Mouse (Mus musculus) forebrain, postnatal 0 days (tissue): ENCODE results near the gene Cnbp. TPM values are rescaled to one million over a fixed set of nuclear protein-coding genes. Genes with fewer than 3 reads are reported as not detected.

Experiments used
- ATAC-seq: fragments of 200-750 bp; cut with Nextera tagmentation; 2 replicates; pipeline ENCODE4 v1.8.0; 2017; ENCODE audit warnings: mild to moderate bottlenecking, moderate library complexity
- DNase-seq: peaks from one replicate; pipeline ENCODE4 v3.0.0-alpha.2; 2015
- H3K27ac ChIP-seq: fragments of 300-500 bp; sonication (generic); 2 replicates; pipeline ENCODE4 v1.5.1; 2014; ENCODE audit warnings: low read depth, mild to moderate bottlenecking, antibody characterized with exemption, low read length, moderate library complexity, mixed read lengths
- H3K27me3 ChIP-seq: fragments of 300-500 bp; sonication (generic); 2 replicates; pipeline ENCODE4 v1.6.1; 2014; ENCODE audit warnings: mild to moderate bottlenecking, low read length, mixed read lengths; ENCODE audit not compliant: insufficient read depth
- H3K36me3 ChIP-seq: fragments of 300-500 bp; sonication (generic); 2 replicates; pipeline ENCODE4 v1.6.1; 2014; ENCODE audit warnings: mild to moderate bottlenecking, moderate library complexity; ENCODE audit not compliant: insufficient read depth
- H3K4me1 ChIP-seq: fragments of 300-500 bp; sonication (generic); 2 replicates; pipeline ENCODE4 v1.6.1; 2014; ENCODE audit warnings: antibody characterized with exemption; ENCODE audit not compliant: insufficient read depth
- H3K4me2 ChIP-seq: fragments of 300-500 bp; sonication (generic); 2 replicates; pipeline ENCODE4 v1.6.1; 2014; ENCODE audit warnings: low read depth, mild to moderate bottlenecking, moderate library complexity
- H3K4me3 ChIP-seq: fragments of 300-500 bp; sonication (generic); 2 replicates; pipeline ENCODE4 v1.5.1; 2014; ENCODE audit warnings: low read depth, low read length, mixed read lengths
- H3K9ac ChIP-seq: fragments of 300-500 bp; sonication (generic); 2 replicates; pipeline ENCODE4 v1.6.1; 2014; ENCODE audit warnings: mild to moderate bottlenecking
- H3K9me3 ChIP-seq: fragments of 300-500 bp; sonication (generic); 2 replicates; pipeline ENCODE4 v1.6.1; 2016; ENCODE audit warnings: low read length
- CTCF ChIP-seq: sonication (generic); IDR thresholded peaks from 2 replicates; pipeline ENCODE4 v1.5.1; 2016; ENCODE audit warnings: antibody characterized with exemption, control low read depth, low read depth
- WGBS: fragments of 180-500 bp; shearing (Covaris S2); extraction: QIAGEN DNeasy Blood & Tissue Kit; methylation state at CpG from one replicate; pipeline ENCODE4 v1.1.7; 2014; 5-methylcytosine and 5-hydroxymethylcytosine counted together
- polyA plus RNA-seq: library from polyadenylated mRNA; unstranded; fragments of >200 nt; fragmentation: Nextera tagmentation; extraction: Ambion mirVana; gene quantifications from 2 replicates; pipeline ENCODE4 v1.2.1, GENCODE M21; 2015
- total RNA-seq: library from RNA; depleted of rRNA; stranded (reverse); fragments of >200 nt; gene quantifications from 2 replicates; pipeline ENCODE4 v1.2.3, GENCODE M21; 2014

The Cnbp gene
- total and polyA plus RNA-seq, 2 experiments from 2014 or later, result 244 to 687 TPM

GRCm38 (mm10) chr6:87806857-87807256 is 44.0 kb downstream of the Cnbp start:
- Histone ChIP-seq H3K9ac (no peak overlapping the region), H3K27ac (no peak overlapping the region), H3K4me1 (no peaks in the 10 kb centered on the region), H3K9me3 (no peaks in the 10 kb centered on the region), H3K36me3 (peaks cover 4% of the 10 kb centered on the region; the same call in 1 of the 2 replicates), H3K27me3 (no peaks in the 10 kb centered on the region), H3K4me2 (no peak overlapping the region), H3K4me3 (no peak overlapping the region)
- WGBS, result 53% methylated on average over 2 of the region's 2 CpGs
- no peak for TF ChIP-seq CTCF
- ATAC-seq (no peak), DNase-seq (no peak)

GRCm38 (mm10) chr6:87806028-87806427 is 44.9 kb downstream of the Cnbp start:
- ATAC-seq (no peak), DNase-seq (no peak)
- 92% methylated on average over 2 of the region's 2 CpGs for WGBS
- no peaks in the 10 kb centered on the region for H3K9me3 ChIP-seq
- no peak for TF ChIP-seq CTCF
- H3K9ac ChIP-seq, result no peak overlapping the region
- H3K27me3 ChIP-seq, result no peaks in the 10 kb centered on the region
- H3K4me3 ChIP-seq, result no peak overlapping the region
- H3K4me1 ChIP-seq, result no peaks in the 10 kb centered on the region
- H3K36me3 ChIP-seq, result peaks cover 4% of the 10 kb centered on the region; the same call in 1 of the 2 replicates
- H3K4me2 ChIP-seq, result no peak overlapping the region
- H3K27ac ChIP-seq, result no peak overlapping the region

GRCm38 (mm10) chr6:87805448-87805847 is 45.5 kb downstream of the Cnbp start:
- 95% methylated on average over 7 of the region's 7 CpGs for WGBS

GRCm38 (mm10) chr6:87804886-87805285 is 46.0 kb downstream of the Cnbp start:
- Histone ChIP-seq H3K9ac (no peak overlapping the region), H3K4me1 (no peaks in the 10 kb centered on the region), H3K4me3 (no peak overlapping the region), H3K27ac (no peak overlapping the region), H3K36me3 (peaks cover 4% of the 10 kb centered on the region; the same call in 1 of the 2 replicates), H3K27me3 (no peaks in the 10 kb centered on the region), H3K9me3 (no peaks in the 10 kb centered on the region), H3K4me2 (no peak overlapping the region)
- no peak for ATAC-seq
- 73% methylated on average over 7 of the region's 7 CpGs for WGBS
- TF ChIP-seq CTCF, result no peak
- no peak for DNase-seq

More at GRCm38 (mm10) chr6:87805448-87805847, 45.5 kb downstream of the Cnbp start:
- Histone ChIP-seq H3K4me2 (no peak overlapping the region), H3K4me1 (no peaks in the 10 kb centered on the region), H3K9me3 (no peaks in the 10 kb centered on the region), H3K9ac (no peak overlapping the region), H3K27me3 (no peaks in the 10 kb centered on the region), H3K4me3 (no peak overlapping the region), H3K27ac (no peak overlapping the region), H3K36me3 (peaks cover 4% of the 10 kb centered on the region; the same call in 1 of the 2 replicates)
- DNase-seq (no peak), ATAC-seq (no peak)
- TF ChIP-seq CTCF, result no peak

GRCm38 (mm10) chr6:87804036-87804435 is 46.9 kb downstream of the Cnbp start:
- Histone ChIP-seq H3K4me2 (no peak overlapping the region), H3K27ac (no peak overlapping the region), H3K27me3 (no peaks in the 10 kb centered on the region), H3K4me3 (no peak overlapping the region), H3K36me3 (peaks cover 4% of the 10 kb centered on the region; the same call in 1 of the 2 replicates), H3K9me3 (no peaks in the 10 kb centered on the region), H3K9ac (no peak overlapping the region), H3K4me1 (no peaks in the 10 kb centered on the region)
- 95% methylated on average over 1 of the region's 1 CpGs for WGBS
- TF ChIP-seq CTCF, result no peak
- ATAC-seq, result no peak
- DNase-seq, result no peak

GRCm38 (mm10) chr6:87802462-87802861 is 48.4 kb downstream of the Cnbp start:
- H3K4me1 ChIP-seq, result no peaks in the 10 kb centered on the region
- no peaks in the 10 kb centered on the region for H3K27me3 ChIP-seq
- H3K27ac ChIP-seq, result no peak overlapping the region
- H3K9ac ChIP-seq, result no peak overlapping the region
- TF ChIP-seq CTCF, result no peak
- no peaks in the 10 kb centered on the region; the same call in 1 of the 2 replicates for H3K36me3 ChIP-seq
- no peak overlapping the region for H3K4me2 ChIP-seq
- no peak overlapping the region for H3K4me3 ChIP-seq
- ATAC-seq (no peak), DNase-seq (no peak)
- 84% methylated on average over 7 of the region's 7 CpGs for WGBS
- H3K9me3 ChIP-seq, result no peaks in the 10 kb centered on the region

GRCm38 (mm10) chr6:87799576-87799975 is 51.3 kb downstream of the Cnbp start:
- Histone ChIP-seq H3K9ac (no peak overlapping the region), H3K36me3 (peaks cover 2% of the 10 kb centered on the region; the same call in 1 of the 2 replicates), H3K27me3 (no peaks in the 10 kb centered on the region), H3K4me3 (no peak overlapping the region), H3K4me2 (no peak overlapping the region), H3K4me1 (no peaks in the 10 kb centered on the region), H3K27ac (no peak overlapping the region), H3K9me3 (no peaks in the 10 kb centered on the region)
- DNase-seq (no peak), ATAC-seq (no peak)
- WGBS, result 89% methylated on average over 6 of the region's 6 CpGs
- TF ChIP-seq CTCF, result no peak

GRCm38 (mm10) chr6:87797321-87797720 is 53.6 kb downstream of the Cnbp start:
- Histone ChIP-seq H3K9me3 (no peaks in the 10 kb centered on the region), H3K4me2 (no peak overlapping the region), H3K4me3 (no peak overlapping the region), H3K9ac (no peak overlapping the region), H3K27me3 (no peaks in the 10 kb centered on the region), H3K36me3 (peaks cover 17% of the 10 kb centered on the region), H3K27ac (no peak overlapping the region), H3K4me1 (no peaks in the 10 kb centered on the region)
- WGBS, result 63% methylated on average over 2 of the region's 2 CpGs
- no peak for TF ChIP-seq CTCF
- DNase-seq (no peak), ATAC-seq (no peak)
